Mouse (Mus musculus) hindbrain, embryonic 10.5 days (tissue): ENCODE data around the gene Fgr. TPM values are rescaled to one million over a fixed set of nuclear protein-coding genes. Genes with fewer than 3 reads are reported as not detected.

Experiments used
- DNase-seq: peaks from one replicate; pipeline ENCODE4 v3.0.0-alpha.2; 2017; ENCODE audit warnings: low spot score
- H3K27ac ChIP-seq: fragments of 300-500 bp; sonication (generic); 2 replicates; pipeline ENCODE4 v1.5.1; 2016; ENCODE audit warnings: mild to moderate bottlenecking, moderate library complexity
- H3K27me3 ChIP-seq: fragments of 300-500 bp; sonication (generic); 2 replicates; pipeline ENCODE4 v1.6.1; 2016; ENCODE audit warnings: mild to moderate bottlenecking; ENCODE audit not compliant: poor library complexity, insufficient read depth, severe bottlenecking
- H3K36me3 ChIP-seq: fragments of 300-500 bp; sonication (generic); 2 replicates; pipeline ENCODE4 v1.6.1; 2016; ENCODE audit warnings: mild to moderate bottlenecking, moderate library complexity
- H3K4me1 ChIP-seq: fragments of 300-500 bp; sonication (generic); replicated peaks from 2 replicates; pipeline ENCODE4 v1.6.1; 2016; ENCODE audit warnings: mild to moderate bottlenecking
- H3K4me3 ChIP-seq: fragments of 300-500 bp; sonication (generic); 2 replicates; pipeline ENCODE4 v1.5.1; 2016; ENCODE audit warnings: mild to moderate bottlenecking, moderate library complexity
- H3K9me3 ChIP-seq: fragments of 300-500 bp; sonication (generic); 2 replicates; pipeline ENCODE4 v1.6.1; 2016; ENCODE audit warnings: mild to moderate bottlenecking, moderate library complexity
- WGBS: fragments of 180-500 bp; shearing (Covaris S2); methylation state at CpG from one replicate; pipeline ENCODE4 v1.1.7; 2016; 5-methylcytosine and 5-hydroxymethylcytosine counted together
- polyA plus RNA-seq: library from polyadenylated mRNA; unstranded; fragments of >200 nt; fragmentation: Nextera tagmentation; extraction: Ambion mirVana; gene quantifications from 2 replicates; pipeline ENCODE4 v1.2.1, GENCODE M21; 2016

Gene Fgr
- polyA plus RNA-seq, 1 experiment from 2014 or later = not detected

- H3K9me3 ChIP-seq = no peaks in the 10 kb centered on the region
- 17% methylated on average over 9 of the region's 9 CpGs for WGBS
- H3K4me1 ChIP-seq = peaks cover 96% of the 10 kb centered on the region
- no peak for DNase-seq
- H3K27me3 ChIP-seq = peaks cover 2% of the 10 kb centered on the region
- H3K4me3 ChIP-seq = peak overlapping the region; percentile 97
- H3K27ac ChIP-seq = peak overlapping the region; percentile 79
- H3K36me3 ChIP-seq = no peaks in the 10 kb centered on the region
Observed at GRCm38 (mm10) chr4:133015710-133016651, 42.1 kb downstream of the Fgr start.

- H3K9me3 ChIP-seq = no peaks in the 10 kb centered on the region
- no peaks in the 10 kb centered on the region for H3K36me3 ChIP-seq
- no peaks in the 10 kb centered on the region for H3K27me3 ChIP-seq
- WGBS = 37% methylated on average over 4 of the region's 4 CpGs
- no peak for DNase-seq
- H3K4me3 ChIP-seq = peak overlapping the region; percentile 97
- H3K4me1 ChIP-seq = peaks cover 96% of the 10 kb centered on the region
- H3K27ac ChIP-seq = peak overlapping the region; percentile 79
Observed at GRCm38 (mm10) chr4:133016677-133017415, 43.0 kb downstream of the Fgr start.

- Histone ChIP-seq H3K27me3 (no peaks in the 10 kb centered on the region), H3K4me3 (peak overlapping the region; percentile 19; the same call in 1 of the 2 replicates), H3K4me1 (peaks cover 98% of the 10 kb centered on the region), H3K9me3 (no peaks in the 10 kb centered on the region), H3K36me3 (no peaks in the 10 kb centered on the region), H3K27ac (peak overlapping the region; percentile 79)
- 61% methylated on average over 6 of the region's 6 CpGs for WGBS
- no peak for DNase-seq
Observed at GRCm38 (mm10) chr4:133017597-133018262, 43.8 kb downstream of the Fgr start.

- Histone ChIP-seq H3K36me3 (no peaks in the 10 kb centered on the region), H3K27ac (peak overlapping the region; percentile 79; the same call in 1 of the 2 replicates), H3K4me1 (peaks cover 98% of the 10 kb centered on the region), H3K4me3 (0 out of 2 replicates have a peak overlapping the region, but pooled peaks have one; percentile 19), H3K9me3 (no peaks in the 10 kb centered on the region), H3K27me3 (no peaks in the 10 kb centered on the region)
- WGBS = 71% methylated on average over 3 of the region's 3 CpGs
- no peak for DNase-seq
Observed at GRCm38 (mm10) chr4:133018263-133018798, 44.4 kb downstream of the Fgr start.

- WGBS = 13% methylated on average over 5 of the region's 6 CpGs
- peak overlapping the region; percentile 42 for H3K4me3 ChIP-seq
- H3K27me3 ChIP-seq = no peaks in the 10 kb centered on the region
- H3K36me3 ChIP-seq = peaks cover 7% of the 10 kb centered on the region
- no peaks in the 10 kb centered on the region for H3K9me3 ChIP-seq
- peaks cover 98% of the 10 kb centered on the region for H3K4me1 ChIP-seq
- no peak for DNase-seq
- H3K27ac ChIP-seq = peak overlapping the region; percentile 86
Observed at GRCm38 (mm10) chr4:133020721-133021120, 46.8 kb downstream of the Fgr start.

- 4% methylated on average over 9 of the region's 9 CpGs for WGBS
- H3K9me3 ChIP-seq = no peaks in the 10 kb centered on the region
- peaks cover 98% of the 10 kb centered on the region for H3K4me1 ChIP-seq
- DNase-seq = peak; percentile 44
- H3K27me3 ChIP-seq = no peaks in the 10 kb centered on the region
- H3K27ac ChIP-seq = peak overlapping the region; percentile 86
- H3K4me3 ChIP-seq = peak overlapping the region; percentile 42
- H3K36me3 ChIP-seq = peaks cover 11% of the 10 kb centered on the region
Observed at GRCm38 (mm10) chr4:133021181-133021671, 47.3 kb downstream of the Fgr start.

GRCm38 (mm10) chr4:133022217-133022616 lies 48.3 kb downstream of the Fgr start:
- WGBS = 6% methylated on average over 14 of the region's 14 CpGs
- peak; percentile 48 for DNase-seq
- H3K4me1 ChIP-seq = peaks cover 97% of the 10 kb centered on the region
- H3K27me3 ChIP-seq = no peaks in the 10 kb centered on the region
- peak overlapping the region; percentile 42 for H3K4me3 ChIP-seq
- peak overlapping the region; percentile 86 for H3K27ac ChIP-seq
- no peaks in the 10 kb centered on the region for H3K9me3 ChIP-seq
- peaks cover 21% of the 10 kb centered on the region for H3K36me3 ChIP-seq

- Histone ChIP-seq H3K27me3 (no peaks in the 10 kb centered on the region), H3K27ac (peak overlapping the region; percentile 86), H3K9me3 (no peaks in the 10 kb centered on the region), H3K4me3 (peak overlapping the region; percentile 42; the same call in 1 of the 2 replicates), H3K36me3 (peaks cover 30% of the 10 kb centered on the region), H3K4me1 (peaks cover 97% of the 10 kb centered on the region)
- peak; percentile 39 for DNase-seq
- WGBS = 52% methylated on average over 14 of the region's 14 CpGs
Observed at GRCm38 (mm10) chr4:133022954-133023635, 49.2 kb downstream of the Fgr start.

- Histone ChIP-seq H3K27me3 (no peaks in the 10 kb centered on the region), H3K4me1 (peaks cover 97% of the 10 kb centered on the region), H3K36me3 (peaks cover 31% of the 10 kb centered on the region), H3K27ac (peak overlapping the region; percentile 86), H3K4me3 (no peak overlapping the region), H3K9me3 (no peaks in the 10 kb centered on the region)
- no peak for DNase-seq
- WGBS = 86% methylated on average over 6 of the region's 6 CpGs
Observed at GRCm38 (mm10) chr4:133023636-133024035, 49.7 kb downstream of the Fgr start.

GRCm38 (mm10) chr4:133024404-133024803 lies 50.5 kb downstream of the Fgr start:
- H3K4me3 ChIP-seq = peak overlapping the region; percentile 18
- peak; percentile 38 for DNase-seq

GRCm38 (mm10) chr4:133024969-133025685 lies 51.2 kb downstream of the Fgr start:
- Histone ChIP-seq H3K27ac (peak overlapping the region; percentile 86), H3K4me3 (peak overlapping the region; percentile 20; the same call in 1 of the 2 replicates), H3K27me3 (no peaks in the 10 kb centered on the region), H3K36me3 (peaks cover 31% of the 10 kb centered on the region), H3K4me1 (peaks cover 99% of the 10 kb centered on the region), H3K9me3 (no peaks in the 10 kb centered on the region)
- WGBS = 29% methylated on average over 10 of the region's 10 CpGs
- no peak for DNase-seq

More at GRCm38 (mm10) chr4:133024404-133024803, 50.5 kb downstream of the Fgr start:
- 35% methylated on average over 3 of the region's 4 CpGs for WGBS
- H3K27ac ChIP-seq = peak overlapping the region; percentile 86
- H3K27me3 ChIP-seq = no peaks in the 10 kb centered on the region
- H3K4me1 ChIP-seq = peaks cover 99% of the 10 kb centered on the region
- H3K9me3 ChIP-seq = no peaks in the 10 kb centered on the region
- peaks cover 31% of the 10 kb centered on the region for H3K36me3 ChIP-seq
